Mouse (Mus musculus): ENCODE measurements at regions not wholly inside any gene's neighbourhood (a gene's known extent, or its start where the extent isn't known, plus 50 kb on each side); places are given as distances from the start of the nearest gene placed in this dataset.

DNA sequence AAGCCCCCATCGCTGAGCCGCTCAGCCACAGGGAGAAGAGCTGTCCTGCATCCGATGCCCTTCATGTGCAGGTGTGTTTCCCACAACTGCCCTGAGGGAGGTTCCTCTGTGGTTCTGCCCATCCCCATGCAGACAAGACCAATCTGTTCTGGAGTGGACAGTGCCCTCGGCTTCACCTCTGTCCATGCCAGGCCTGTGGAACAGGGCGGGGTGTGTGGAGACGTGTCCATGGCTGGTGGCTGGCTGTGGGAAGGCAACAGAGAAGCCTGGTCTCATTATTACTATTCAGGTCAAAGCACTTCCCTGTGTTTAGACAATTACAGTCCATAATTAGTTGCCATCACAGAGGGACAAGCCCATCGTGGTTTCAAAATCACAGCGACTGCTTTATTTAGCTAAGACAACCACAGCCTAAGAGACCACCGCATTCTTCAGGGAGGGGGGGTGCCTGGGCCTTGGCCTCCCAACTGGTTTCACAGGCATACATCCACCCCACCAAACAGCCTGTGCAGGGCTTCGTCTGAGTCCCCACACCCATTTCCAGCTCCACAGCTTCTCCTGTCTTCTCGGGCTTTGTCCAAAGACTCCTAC lies 97.7 kb downstream of the Rplp1 start:
- no peak for DNase-seq (ENCODE audit: low read depth)

GRCm38 (mm10) chr9:61815995-61816394 lies 98.3 kb downstream of the Rplp1 start:
- DNase-seq (ENCODE audit: low read depth), result no peak

DNA sequence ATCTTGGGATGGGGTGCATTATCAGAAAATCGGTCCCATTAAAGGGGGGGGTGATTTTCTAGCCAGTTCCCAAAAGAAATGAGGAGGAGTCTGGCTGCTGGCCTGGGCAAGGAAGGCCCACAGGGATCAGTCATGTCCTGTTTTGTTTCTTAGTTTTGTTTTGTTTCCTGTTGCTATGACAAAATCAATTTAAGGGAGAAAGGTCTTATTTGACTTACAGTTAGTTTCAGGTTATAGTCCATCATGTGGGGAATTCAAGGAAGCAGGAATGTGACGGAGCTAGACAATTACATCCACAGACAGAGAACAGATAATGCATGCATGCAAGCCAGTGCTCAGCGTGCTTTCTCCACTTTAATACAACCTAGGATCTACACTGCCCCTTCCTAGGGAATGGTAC lies 101.1 kb downstream of the Rplp1 start:
- no peak for DNase-seq (ENCODE audit: low read depth)

GRCm38 (mm10) chr9:61812315-61812714 lies 102.0 kb downstream of the Rplp1 start:
- no peak for DNase-seq (ENCODE audit: low read depth)

DNA sequence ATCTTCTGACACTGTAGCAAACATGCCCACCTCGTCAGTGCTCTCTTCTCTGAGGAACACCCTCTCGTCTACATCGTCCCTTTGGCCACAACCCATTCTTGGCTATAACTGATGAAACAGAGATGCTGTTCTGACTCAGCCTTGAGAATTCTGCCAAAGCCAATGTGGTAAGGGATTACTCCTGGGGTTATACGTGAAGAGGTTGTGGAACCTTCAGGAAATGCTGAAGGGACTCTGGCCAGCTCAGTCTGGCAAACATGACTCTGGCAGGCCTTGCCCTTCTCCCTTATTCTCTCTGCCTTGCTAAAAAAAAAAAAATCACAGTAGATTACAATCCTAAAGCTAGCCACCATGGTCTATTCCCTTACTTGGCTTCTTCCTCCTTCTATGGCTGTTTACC lies 103.9 kb downstream of the Rplp1 start:
- DNase-seq (ENCODE audit: low read depth), result no peak

GRCm38 (mm10) chr9:61808351-61809225 lies 105.8 kb downstream of the Rplp1 start:
- no peak for DNase-seq (ENCODE audit: low read depth)

DNA sequence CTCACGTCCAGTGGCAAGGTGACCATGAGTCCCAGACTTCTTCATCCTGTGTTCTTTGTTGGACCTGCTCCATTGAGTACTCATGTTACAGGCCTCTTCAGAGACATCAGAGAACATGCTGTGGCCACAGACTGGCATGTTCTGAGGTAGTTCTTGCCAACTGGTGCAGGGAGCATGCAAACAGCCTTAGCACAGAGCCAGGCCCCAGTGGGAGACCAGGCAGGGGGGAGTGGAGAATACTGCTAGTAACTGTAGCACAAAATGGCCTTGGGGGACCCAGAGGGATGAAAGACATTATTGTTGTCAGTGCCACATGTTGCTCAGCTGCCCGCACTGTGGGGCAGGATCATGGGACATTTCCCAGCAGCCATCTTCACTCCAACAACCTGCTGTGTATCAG lies 108.4 kb downstream of the Rplp1 start:
- DNase-seq (ENCODE audit: low read depth), result no peak

- DNase-seq (ENCODE audit: low read depth), result no peak
Observed at GRCm38 (mm10) chr9:61803555-61803954, 110.8 kb downstream of the Rplp1 start.

DNA sequence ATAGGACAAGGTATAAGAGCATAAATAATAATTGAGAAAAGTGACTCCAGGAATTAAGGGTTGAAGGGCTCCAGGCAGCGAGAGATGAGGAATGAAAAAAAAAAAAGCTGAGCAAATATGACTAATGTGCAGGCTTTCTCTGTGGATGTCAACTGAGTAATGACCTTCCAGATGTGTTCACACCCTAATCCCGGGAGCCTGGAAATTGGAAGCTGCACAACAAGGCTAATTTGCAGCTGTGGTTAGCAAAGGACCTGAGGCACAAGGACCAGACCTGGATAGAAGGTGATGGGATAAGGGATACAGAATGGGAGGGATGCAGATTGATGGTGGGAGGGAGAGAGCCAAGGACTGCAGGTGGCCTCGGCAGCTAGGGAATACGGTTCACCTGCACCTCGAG lies 111.6 kb downstream of the Rplp1 start:
- DNase-seq (ENCODE audit: low read depth), result no peak

DNA sequence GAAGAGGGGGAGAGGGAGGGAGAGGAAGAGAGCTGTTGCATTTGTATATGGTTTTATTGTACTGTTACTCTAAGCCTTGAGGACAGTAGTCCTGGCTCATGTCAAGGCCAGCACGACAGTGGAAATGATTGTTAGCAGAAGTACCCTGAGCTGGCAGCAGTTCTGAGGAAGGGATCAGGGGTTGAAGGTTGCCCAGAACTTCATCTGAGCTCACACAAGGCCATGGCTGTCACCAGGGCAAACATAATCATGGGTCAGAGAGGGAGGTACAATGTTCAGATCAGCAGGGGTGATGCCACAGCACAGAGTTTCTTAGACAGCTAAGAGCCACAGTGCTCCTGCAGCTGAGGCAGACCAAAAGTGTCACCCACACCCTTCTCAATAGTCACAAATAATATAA lies 114.8 kb downstream of the Rplp1 start:
- DNase-seq (ENCODE audit: low read depth), result no peak

DNA sequence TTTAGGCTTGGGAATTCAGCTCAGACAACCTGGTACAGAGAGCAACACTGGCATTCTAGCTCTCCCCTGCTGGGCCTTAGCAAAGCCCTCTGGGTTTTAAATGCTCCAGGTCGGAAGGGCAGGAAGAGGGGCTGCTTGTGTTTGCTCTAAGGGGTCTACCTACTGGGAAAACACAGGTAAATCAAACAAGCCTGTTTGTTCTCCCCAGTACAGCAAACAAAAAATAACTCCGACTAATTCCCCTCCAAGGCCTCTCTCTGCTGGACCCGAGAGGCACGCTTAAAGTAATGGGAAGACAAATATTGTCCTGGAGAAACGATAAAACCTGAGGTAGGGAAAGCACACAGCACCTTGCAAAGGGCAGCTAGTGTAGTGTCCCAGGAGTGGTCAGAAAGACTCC lies 118.4 kb downstream of the Rplp1 start:
- no peak for DNase-seq (ENCODE audit: low read depth)

DNA sequence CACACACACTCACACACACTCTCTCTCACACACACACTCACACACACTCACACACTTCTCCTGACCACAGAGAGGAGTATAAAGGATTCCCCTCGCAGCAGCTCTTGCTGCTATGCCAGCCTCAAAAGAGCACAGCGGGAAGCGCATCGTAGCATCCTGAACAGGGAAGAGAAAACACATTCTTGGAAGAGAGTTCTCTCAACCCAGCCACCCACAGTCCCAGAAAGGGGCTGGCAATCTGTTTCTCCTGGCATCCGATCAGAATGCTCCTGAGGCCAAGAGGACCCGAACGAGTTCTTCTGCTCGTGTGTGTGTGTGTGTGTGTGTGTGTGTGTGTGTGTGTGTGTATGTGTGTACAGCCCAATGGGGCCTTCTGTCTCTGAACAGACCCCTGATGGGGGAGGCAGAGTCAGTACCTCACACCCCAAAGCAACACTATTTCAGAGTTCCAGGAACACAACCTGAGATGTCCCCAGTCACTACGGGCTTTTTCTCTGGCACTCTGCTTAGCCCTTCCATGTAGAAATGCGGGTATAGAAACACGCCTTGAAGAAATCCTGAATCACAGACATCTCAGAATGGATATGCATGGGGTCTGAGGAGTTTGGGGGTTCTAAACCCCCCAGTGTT lies 122.8 kb downstream of the Rplp1 start:
- no peak for DNase-seq (ENCODE audit: low read depth)

- no peak for DNase-seq (ENCODE audit: low read depth)
Observed at GRCm38 (mm10) chr9:61790849-61791248, 123.5 kb downstream of the Rplp1 start.

- DNase-seq (ENCODE audit: low read depth), result no peak
Observed at GRCm38 (mm10) chr9:61789066-61789897, 125.1 kb downstream of the Rplp1 start.

GRCm38 (mm10) chr9:61781469-61781868 lies 132.9 kb downstream of the Rplp1 start:
- DNase-seq (ENCODE audit: low read depth), result no peak

GRCm38 (mm10) chr9:61780186-61780939 lies 134.0 kb downstream of the Rplp1 start:
- no peak for DNase-seq (ENCODE audit: low read depth)

DNA sequence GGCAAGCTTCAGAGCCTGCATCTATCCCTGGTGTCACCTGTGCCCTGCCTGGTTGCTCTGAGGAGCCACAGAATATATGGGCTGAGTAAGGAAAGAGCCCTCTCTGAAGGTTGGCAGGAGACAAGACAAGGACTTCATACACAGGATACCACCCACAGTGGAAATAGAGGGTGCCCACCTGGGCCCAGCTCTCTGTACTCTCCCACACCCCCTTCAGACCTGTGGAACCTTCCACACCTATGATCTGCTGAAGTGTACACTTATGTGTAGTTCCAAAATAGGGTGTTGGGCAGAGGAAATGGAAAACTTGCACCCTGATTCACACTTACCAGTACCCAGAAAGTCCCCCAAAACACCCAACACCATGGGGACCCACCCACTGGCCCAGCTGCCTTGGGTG lies 135.2 kb downstream of the Rplp1 start:
- DNase-seq (ENCODE audit: low read depth), result no peak

DNA sequence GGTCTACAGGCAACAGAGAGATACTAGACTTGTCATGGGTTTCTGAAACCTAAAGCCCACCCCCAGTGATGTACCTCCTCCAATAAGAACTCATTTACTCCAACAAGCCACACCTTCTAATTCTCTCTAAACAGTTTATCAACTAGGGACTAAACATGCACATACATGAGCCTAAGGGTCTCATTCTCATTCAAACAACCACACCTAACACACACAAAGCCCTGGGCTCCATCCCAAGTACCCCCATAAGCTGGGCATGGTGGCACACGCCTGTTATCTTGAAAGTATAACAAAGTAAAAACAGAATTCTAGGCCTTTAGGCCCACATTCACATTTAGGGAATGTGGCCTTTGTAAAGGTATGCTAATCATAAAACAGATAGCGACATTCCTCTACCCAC lies 137.9 kb downstream of the Rplp1 start:
- no peak for DNase-seq (ENCODE audit: low read depth)

- no peak for DNase-seq (ENCODE audit: low read depth)
Observed at GRCm38 (mm10) chr9:61770207-61770955, 144.0 kb downstream of the Rplp1 start.

DNA sequence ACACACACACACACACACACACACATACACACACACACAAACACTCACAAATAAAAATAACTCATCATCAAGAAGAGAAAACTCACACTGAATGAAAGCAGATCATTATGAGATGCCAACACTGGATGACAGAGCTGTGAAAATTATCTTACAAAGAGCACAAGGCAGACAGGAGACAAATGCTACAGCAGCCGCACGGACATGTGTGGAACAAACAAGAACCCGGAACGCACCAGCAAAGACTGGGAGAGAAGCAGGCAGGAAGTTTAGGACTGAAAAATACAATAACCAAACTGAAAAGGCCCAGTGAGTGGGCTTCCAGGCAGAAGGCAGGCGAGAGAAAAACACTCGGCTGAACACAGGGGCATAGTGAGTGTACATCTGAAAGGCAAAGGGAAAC lies 148.2 kb downstream of the Rplp1 start:
- no peak for DNase-seq (ENCODE audit: low read depth)

- no peak for DNase-seq (ENCODE audit: low read depth)
Observed at GRCm38 (mm10) chr9:61765366-61765765, 149.0 kb downstream of the Rplp1 start.
